Mouse (Mus musculus): Measurements from ENCODE around the gene Atp6v1e1. TPM values are rescaled to one million over a fixed set of nuclear protein-coding genes. Genes with fewer than 3 reads are reported as not detected.

Atp6v1e1 gene
- polyA plus RNA-seq, 1 experiment from 2014 or later, result 147 TPM

Small RNA genes within 50 kb of the gene (microRNA-seq; reads per million reads assigned to microRNA genes)
- gene Gm25193 (ENCODE audit: borderline number of aligned reads), result not detected

Other genes with a start within 250 kb of the Atp6v1e1 start
- gene Cecr2, start 156.4 kb downstream of the Atp6v1e1 start, polyA plus RNA-seq (2014; fragmentation: Nextera tagmentation; extraction: Ambion mirVana), result 7.2 and 8.2 TPM in 2 replicates
- 0.21 and 0.36 TPM in 2 replicates for gene Slc25a18, start 49.2 kb downstream of the Atp6v1e1 start, polyA plus RNA-seq (2014; fragmentation: Nextera tagmentation; extraction: Ambion mirVana)
- gene Bcl2l13, start 13.4 kb upstream of the Atp6v1e1 start, polyA plus RNA-seq (2014; fragmentation: Nextera tagmentation; extraction: Ambion mirVana), result 36.6 and 40.1 TPM in 2 replicates
- gene Bid, start 94.1 kb upstream of the Atp6v1e1 start, polyA plus RNA-seq (2014; fragmentation: Nextera tagmentation; extraction: Ambion mirVana), result 17.6 and 19.8 TPM in 2 replicates